Mouse (Mus musculus) heart, postnatal 0 days (tissue): ENCODE data around the gene Ltc4s. TPM values are rescaled to one million over a fixed set of nuclear protein-coding genes. Genes with fewer than 3 reads are reported as not detected.

Experiments
- ATAC-seq: fragments of 200-750 bp; cut with Nextera tagmentation; 2 replicates; pipeline ENCODE4 v1.8.0; 2017; ENCODE audit warnings: low read depth, moderate number of reproducible peaks, moderate library complexity; ENCODE audit not compliant: insufficient read depth
- DNase-seq: peaks from one replicate; pipeline ENCODE4 v3.0.0-alpha.2; 2016; ENCODE audit warnings: low spot score
- H3K27ac ChIP-seq: fragments of 300-500 bp; sonication (generic); 2 replicates; pipeline ENCODE4 v1.5.1; 2014; ENCODE audit warnings: low read depth, mild to moderate bottlenecking
- H3K27me3 ChIP-seq: fragments of 300-500 bp; sonication (generic); 2 replicates; pipeline ENCODE4 v1.6.1; 2014; ENCODE audit warnings: low read length, mixed read lengths; ENCODE audit not compliant: control insufficient read depth, insufficient read depth
- H3K36me3 ChIP-seq: fragments of 300-500 bp; sonication (generic); replicated peaks from 2 replicates; pipeline ENCODE4 v1.6.1; 2014; ENCODE audit warnings: low read length, mixed read lengths; ENCODE audit not compliant: control insufficient read depth, insufficient read depth
- H3K4me1 ChIP-seq: fragments of 300-500 bp; sonication (generic); 2 replicates; pipeline ENCODE4 v1.6.1; 2014; ENCODE audit warnings: antibody characterized with exemption; ENCODE audit not compliant: control insufficient read depth, insufficient read depth
- H3K4me2 ChIP-seq: fragments of 300-500 bp; sonication (generic); 2 replicates; pipeline ENCODE4 v1.6.1; 2014; ENCODE audit warnings: low read depth, mild to moderate bottlenecking, low read length, moderate library complexity
- H3K4me3 ChIP-seq: fragments of 300-500 bp; sonication (generic); 2 replicates; pipeline ENCODE4 v1.5.1; 2014; ENCODE audit warnings: low read depth, low read length
- H3K9ac ChIP-seq: fragments of 300-500 bp; sonication (generic); replicated peaks from 2 replicates; pipeline ENCODE4 v1.6.1; 2014; ENCODE audit warnings: low read depth, low read length, mixed read lengths
- H3K9me3 ChIP-seq: fragments of 300-500 bp; sonication (generic); replicated peaks from 2 replicates; pipeline ENCODE4 v1.6.1; 2016; ENCODE audit warnings: low read length; ENCODE audit not compliant: control insufficient read depth
- CTCF ChIP-seq: IDR thresholded peaks from 2 replicates; pipeline ENCODE4 v1.5.1; 2016; ENCODE audit warnings: antibody characterized with exemption, control low read depth, low read depth
- EP300 ChIP-seq: IDR thresholded peaks from 2 replicates; pipeline ENCODE4 v1.6.1; 2016; ENCODE audit warnings: antibody characterized with exemption, low read depth
- WGBS: fragments of 180-500 bp; shearing (Covaris S2); extraction: QIAGEN DNeasy Blood & Tissue Kit; methylation state at CpG from one replicate; pipeline ENCODE4 v1.1.7; 2014; 5-methylcytosine and 5-hydroxymethylcytosine counted together
- polyA plus RNA-seq: library from polyadenylated mRNA; unstranded; fragments of >200 nt; fragmentation: Nextera tagmentation; extraction: Ambion mirVana; gene quantifications from 2 replicates; pipeline ENCODE4 v1.2.1, GENCODE M21; 2015
- total RNA-seq: library from RNA; depleted of rRNA; stranded (reverse); fragments of >200 nt; gene quantifications from 2 replicates; pipeline ENCODE4 v1.2.3, GENCODE M21; 2014; ENCODE audit warnings: low replicate concordance

Ltc4s gene
- total and polyA plus RNA-seq, 2 experiments from 2014 or later, result 2.2 TPM; not detected in 1

- Histone ChIP-seq H3K4me2 (no peak overlapping the region), H3K27me3 (no peaks in the 10 kb centered on the region), H3K4me1 (no peaks in the 10 kb centered on the region), H3K36me3 (peaks cover 57% of the 10 kb centered on the region), H3K9me3 (no peaks in the 10 kb centered on the region), H3K27ac (no peak overlapping the region), H3K4me3 (no peak overlapping the region), H3K9ac (no peak overlapping the region)
- TF ChIP-seq CTCF (no peak), EP300 (no peak)
- no peak for ATAC-seq
- no peak for DNase-seq
- 81% methylated on average over 7 of the region's 7 CpGs for WGBS
Measured at GRCm38 (mm10) chr11:50256615-50257014, 18.2 kb upstream of the Ltc4s start.

- H3K4me1 ChIP-seq, result no peaks in the 10 kb centered on the region
- H3K4me2 ChIP-seq, result no peak overlapping the region
- peaks cover 34% of the 10 kb centered on the region for H3K36me3 ChIP-seq
- ATAC-seq, result no peak
- TF ChIP-seq CTCF, result no peak
- TF ChIP-seq EP300, result no peak
- no peak overlapping the region for H3K9ac ChIP-seq
- WGBS, result 68% methylated on average over 12 of the region's 12 CpGs
- H3K4me3 ChIP-seq, result no peak overlapping the region
- DNase-seq, result no peak
- H3K9me3 ChIP-seq, result no peaks in the 10 kb centered on the region
- no peak overlapping the region for H3K27ac ChIP-seq
- H3K27me3 ChIP-seq, result no peaks in the 10 kb centered on the region
Measured at GRCm38 (mm10) chr11:50254010-50254580, 15.7 kb upstream of the Ltc4s start.

GRCm38 (mm10) chr11:50253393-50253792, 15.0 kb upstream of the Ltc4s start:
- no peak overlapping the region for H3K9ac ChIP-seq
- no peak overlapping the region for H3K4me2 ChIP-seq
- TF ChIP-seq EP300 (no peak), CTCF (no peak)
- no peaks in the 10 kb centered on the region for H3K4me1 ChIP-seq
- no peak overlapping the region for H3K4me3 ChIP-seq
- ATAC-seq (no peak), DNase-seq (no peak)
- H3K27me3 ChIP-seq, result no peaks in the 10 kb centered on the region
- WGBS, result 32% methylated on average over 1 of the region's 1 CpGs
- H3K36me3 ChIP-seq, result peaks cover 27% of the 10 kb centered on the region
- no peak overlapping the region for H3K27ac ChIP-seq
- H3K9me3 ChIP-seq, result no peaks in the 10 kb centered on the region

- H3K4me1 ChIP-seq, result no peaks in the 10 kb centered on the region
- H3K27me3 ChIP-seq, result no peaks in the 10 kb centered on the region
- peaks cover 21% of the 10 kb centered on the region for H3K36me3 ChIP-seq
- no peak overlapping the region for H3K9ac ChIP-seq
- H3K4me2 ChIP-seq, result no peak overlapping the region
- no peak for TF ChIP-seq CTCF
- TF ChIP-seq EP300, result no peak
- WGBS, result 59% methylated on average over 11 of the region's 11 CpGs
- no peaks in the 10 kb centered on the region for H3K9me3 ChIP-seq
- no peak overlapping the region for H3K4me3 ChIP-seq
- ATAC-seq (peak; percentile 14; the same call in 1 of the 2 replicates), DNase-seq (no peak)
- peak overlapping the region; percentile 26; the same call in 1 of the 2 replicates for H3K27ac ChIP-seq
Measured at GRCm38 (mm10) chr11:50252684-50253265, 14.4 kb upstream of the Ltc4s start.

GRCm38 (mm10) chr11:50252166-50252565, 13.8 kb upstream of the Ltc4s start:
- no peak overlapping the region for H3K9ac ChIP-seq
- no peaks in the 10 kb centered on the region for H3K4me1 ChIP-seq
- peak overlapping the region; percentile 26; the same call in 1 of the 2 replicates for H3K27ac ChIP-seq
- no peak overlapping the region for H3K4me3 ChIP-seq
- H3K4me2 ChIP-seq, result no peak overlapping the region
- ATAC-seq, result peak; percentile 65; the same call in 1 of the 2 replicates
- TF ChIP-seq CTCF (no peak), EP300 (no peak)
- peaks cover 15% of the 10 kb centered on the region for H3K36me3 ChIP-seq
- DNase-seq, result no peak
- H3K27me3 ChIP-seq, result no peaks in the 10 kb centered on the region
- 56% methylated on average over 3 of the region's 3 CpGs for WGBS
- H3K9me3 ChIP-seq, result no peaks in the 10 kb centered on the region
